Mouse (Mus musculus): ENCODE measurements around the gene Hypk. TPM values are rescaled to one million over a fixed set of nuclear protein-coding genes. Genes with fewer than 3 reads are reported as not detected.

The Hypk gene
- polyA plus RNA-seq (2016; fragmentation: Nextera tagmentation; extraction: Ambion mirVana): 172 and 201 TPM in 2 replicates

DNA sequence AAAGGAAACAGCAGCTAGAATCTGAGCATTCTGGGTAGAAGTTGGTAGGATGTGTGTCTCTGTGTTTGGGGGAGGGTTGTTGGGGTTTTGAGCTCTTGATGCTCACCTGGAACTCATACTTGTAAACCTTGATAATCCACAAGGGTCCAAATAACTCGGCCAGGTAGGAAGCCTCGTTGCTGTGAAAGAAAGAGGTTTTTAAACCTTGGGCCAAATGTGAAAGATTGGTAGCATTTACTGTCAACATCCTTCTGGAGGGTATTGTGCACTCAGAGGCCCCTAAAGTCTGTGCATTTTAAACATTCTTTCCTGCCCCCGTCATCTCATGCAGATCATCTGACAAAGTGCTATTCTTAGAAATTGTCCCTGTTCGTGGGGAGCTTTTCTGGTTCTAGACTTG lies at the start of gene Hypk:
Hypk (plus strand) TSS at position 301 of the 400 bp plus-strand sequence.
- Histone ChIP-seq H3K27me3 (ENCODE audit: low read depth, poor library complexity, severe bottlenecking) (no peaks in the 10 kb centered on the region), H3K9me3 (replicated peaks) (no peaks in the 10 kb centered on the region), H3K4me3 (no peak within 1 kb of the TSS), H3K4me1 (peaks cover 34% of the 10 kb centered on the region), H3K27ac (no peak within 1 kb of the TSS), H3K36me3 (peaks cover 53% of the 10 kb centered on the region)
- 84% methylated on average over 4 of the region's 4 CpGs for WGBS
- DNase-seq (ENCODE audit: low spot score): no peak

DNA sequence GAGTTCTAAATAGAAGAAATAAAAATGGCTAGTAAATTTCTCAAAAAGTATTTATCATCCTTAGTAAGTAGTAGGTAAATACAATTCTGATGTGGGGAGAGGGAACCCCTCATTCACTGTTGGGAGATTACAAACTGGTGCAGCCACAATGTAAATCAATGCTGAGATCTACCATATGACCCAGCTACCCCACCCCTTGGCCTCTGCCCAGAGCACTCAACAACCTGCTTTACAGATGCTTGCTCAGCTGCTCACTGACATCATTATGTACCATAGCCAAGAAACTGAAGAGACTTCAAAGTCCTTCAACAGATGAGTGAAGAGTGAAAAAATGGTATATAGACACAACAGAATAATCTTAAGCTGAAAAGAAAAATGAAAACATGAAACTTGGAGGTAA lies 49.8 kb upstream of the Hypk start:
- no peak for DNase-seq (ENCODE audit: low spot score)
- Histone ChIP-seq H3K4me1 (no peaks in the 10 kb centered on the region), H3K36me3 (no peaks in the 10 kb centered on the region), H3K9me3 (replicated peaks) (no peaks in the 10 kb centered on the region), H3K27ac (no peak overlapping the region), H3K4me3 (no peak overlapping the region), H3K27me3 (ENCODE audit: low read depth, poor library complexity, severe bottlenecking) (no peaks in the 10 kb centered on the region)

- H3K27me3 ChIP-seq (ENCODE audit: low read depth, poor library complexity, severe bottlenecking): no peaks in the 10 kb centered on the region
- peak; percentile 58 for DNase-seq (ENCODE audit: low spot score)
- H3K9me3 ChIP-seq (replicated peaks): no peaks in the 10 kb centered on the region
- 32% methylated on average over 4 of the region's 4 CpGs for WGBS
- no peaks in the 10 kb centered on the region for H3K36me3 ChIP-seq
- no peak overlapping the region for H3K27ac ChIP-seq
- peaks cover 3% of the 10 kb centered on the region for H3K4me1 ChIP-seq
- H3K4me3 ChIP-seq: no peak overlapping the region
Measured at GRCm38 (mm10) chr2:121408160-121408559, 44.9 kb upstream of the Hypk start.

- Histone ChIP-seq H3K4me1 (peaks cover 20% of the 10 kb centered on the region), H3K27me3 (ENCODE audit: low read depth, poor library complexity, severe bottlenecking) (no peaks in the 10 kb centered on the region), H3K4me3 (peak overlapping the region; percentile 88), H3K36me3 (peaks cover 25% of the 10 kb centered on the region), H3K27ac (peak overlapping the region; percentile 98), H3K9me3 (replicated peaks) (no peaks in the 10 kb centered on the region)
- 17% methylated on average over 4 of the region's 4 CpGs for WGBS
- DNase-seq (ENCODE audit: low spot score): no peak
Measured at GRCm38 (mm10) chr2:121412843-121413386, 40.2 kb upstream of the Hypk start.

GRCm38 (mm10) chr2:121413387-121414042 lies 39.6 kb upstream of the Hypk start, which contains the start of the genes Pdia3 and Catsper2:
TSS of gene Pdia3 (plus strand) at chr2:121413775.
TSS of gene Catsper2 (minus strand) at chr2:121413792.
- peak within 1 kb of the TSS; percentile 98 for H3K27ac ChIP-seq
- peaks cover 31% of the 10 kb centered on the region for H3K36me3 ChIP-seq
- under 1% methylated on average over 66 of the region's 68 CpGs for WGBS
- H3K27me3 ChIP-seq (ENCODE audit: low read depth, poor library complexity, severe bottlenecking): no peaks in the 10 kb centered on the region
- peak within 1 kb of the TSS; percentile 88 for H3K4me3 ChIP-seq
- no peaks in the 10 kb centered on the region for H3K9me3 ChIP-seq (replicated peaks)
- DNase-seq (ENCODE audit: low spot score): peak; percentile 98
- peaks cover 20% of the 10 kb centered on the region for H3K4me1 ChIP-seq

GRCm38 (mm10) chr2:121414139-121414685 lies 38.9 kb upstream of the Hypk start:
- WGBS: under 1% methylated on average over 32 of the region's 32 CpGs
- no peaks in the 10 kb centered on the region for H3K9me3 ChIP-seq (replicated peaks)
- H3K27ac ChIP-seq: peak overlapping the region; percentile 98
- H3K27me3 ChIP-seq (ENCODE audit: low read depth, poor library complexity, severe bottlenecking): no peaks in the 10 kb centered on the region
- no peak for DNase-seq (ENCODE audit: low spot score)
- peaks cover 20% of the 10 kb centered on the region for H3K4me1 ChIP-seq
- H3K4me3 ChIP-seq: peak overlapping the region; percentile 88
- peaks cover 38% of the 10 kb centered on the region for H3K36me3 ChIP-seq

DNA sequence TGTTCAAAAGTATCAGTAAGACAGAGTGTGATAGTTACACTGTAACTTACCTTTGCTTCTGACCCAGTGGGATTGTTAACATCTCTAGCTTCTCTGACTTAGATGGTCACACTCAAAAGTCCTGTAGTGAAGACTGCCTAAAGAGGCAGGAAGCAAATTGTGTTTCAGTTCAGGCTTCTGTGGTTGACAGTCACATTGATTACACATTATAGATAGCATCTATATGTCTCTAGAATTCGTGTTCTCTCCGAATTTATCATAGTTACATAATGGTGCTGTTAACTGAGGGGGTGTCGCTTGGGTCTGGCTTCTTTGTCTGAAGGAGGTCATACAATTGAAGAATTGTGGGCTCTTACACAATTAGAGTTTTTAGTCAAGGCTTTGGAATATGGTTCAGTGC lies 38.0 kb upstream of the Hypk start:
- Histone ChIP-seq H3K27me3 (ENCODE audit: low read depth, poor library complexity, severe bottlenecking) (no peaks in the 10 kb centered on the region), H3K27ac (no peak overlapping the region), H3K4me1 (peaks cover 20% of the 10 kb centered on the region), H3K9me3 (replicated peaks) (no peaks in the 10 kb centered on the region), H3K4me3 (peak overlapping the region; percentile 88), H3K36me3 (peaks cover 45% of the 10 kb centered on the region)
- DNase-seq (ENCODE audit: low spot score): no peak
- 77% methylated on average over 3 of the region's 3 CpGs for WGBS

GRCm38 (mm10) chr2:121415591-121415990 lies 37.5 kb upstream of the Hypk start:
- peaks cover 49% of the 10 kb centered on the region for H3K36me3 ChIP-seq
- no peaks in the 10 kb centered on the region for H3K9me3 ChIP-seq (replicated peaks)
- no peak for DNase-seq (ENCODE audit: low spot score)
- H3K27me3 ChIP-seq (ENCODE audit: low read depth, poor library complexity, severe bottlenecking): no peaks in the 10 kb centered on the region
- peaks cover 20% of the 10 kb centered on the region for H3K4me1 ChIP-seq
- WGBS: 92% methylated on average over 3 of the region's 3 CpGs
- peak overlapping the region; percentile 88 for H3K4me3 ChIP-seq
- H3K27ac ChIP-seq: no peak overlapping the region

DNA sequence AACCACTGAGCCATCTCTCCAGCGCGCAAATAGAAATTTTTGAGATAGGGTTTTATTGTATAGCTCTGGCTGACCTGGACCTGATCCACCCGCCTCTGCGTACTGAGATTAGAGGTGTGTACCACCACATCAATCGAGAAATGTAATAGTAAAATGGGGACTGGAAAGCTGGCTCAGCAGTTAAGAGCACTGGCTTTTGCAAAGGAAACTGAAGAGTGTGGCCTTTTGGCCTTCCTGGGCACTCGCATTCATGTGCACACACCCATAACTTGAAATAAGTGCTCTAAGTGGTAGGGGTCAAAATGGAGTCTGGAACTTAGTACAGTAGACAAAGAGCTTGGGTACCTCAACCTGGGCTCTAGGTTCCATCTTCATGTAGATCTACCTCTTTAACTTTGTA lies 36.7 kb upstream of the Hypk start:
- peaks cover 56% of the 10 kb centered on the region for H3K36me3 ChIP-seq
- 93% methylated on average over 6 of the region's 6 CpGs for WGBS

DNA sequence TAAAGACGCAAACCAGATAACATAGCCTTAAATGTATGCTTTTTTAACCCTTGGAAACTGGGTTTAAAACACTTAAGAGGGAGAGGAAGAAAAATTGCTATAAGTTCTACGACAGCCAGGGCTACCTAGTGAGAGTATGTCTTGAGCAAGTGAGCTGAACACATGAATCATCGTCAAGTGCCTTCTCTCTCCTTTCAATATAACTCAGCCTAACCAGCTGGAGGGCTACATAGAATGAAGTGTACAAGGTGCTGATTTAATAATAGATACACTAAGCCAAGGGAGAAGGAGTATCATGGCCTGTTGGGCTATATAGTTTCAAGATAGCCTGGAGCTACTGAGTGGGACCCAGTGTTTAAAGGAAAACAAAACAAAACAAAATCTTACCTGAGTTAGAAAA lies 34.6 kb upstream of the Hypk start:
- no peak overlapping the region for H3K27ac ChIP-seq
- WGBS: 95% methylated on average over 3 of the region's 3 CpGs
- no peak overlapping the region for H3K4me3 ChIP-seq
- DNase-seq (ENCODE audit: low spot score): no peak
- no peaks in the 10 kb centered on the region for H3K9me3 ChIP-seq (replicated peaks)
- H3K36me3 ChIP-seq: peaks cover 78% of the 10 kb centered on the region
- no peaks in the 10 kb centered on the region for H3K27me3 ChIP-seq (ENCODE audit: low read depth, poor library complexity, severe bottlenecking)
- H3K4me1 ChIP-seq: peaks cover 16% of the 10 kb centered on the region

More for the DNA sequence above, 36.7 kb upstream of the Hypk start:
- H3K27me3 ChIP-seq (ENCODE audit: low read depth, poor library complexity, severe bottlenecking): no peaks in the 10 kb centered on the region
- peaks cover 20% of the 10 kb centered on the region for H3K4me1 ChIP-seq
- no peak overlapping the region for H3K27ac ChIP-seq
- DNase-seq (ENCODE audit: low spot score): no peak
- no peaks in the 10 kb centered on the region for H3K9me3 ChIP-seq (replicated peaks)
- peak overlapping the region; percentile 88 for H3K4me3 ChIP-seq

GRCm38 (mm10) chr2:121423166-121423565 lies 29.9 kb upstream of the Hypk start:
- H3K4me1 ChIP-seq: no peaks in the 10 kb centered on the region
- H3K27ac ChIP-seq: no peak overlapping the region
- H3K4me3 ChIP-seq: no peak overlapping the region
- peaks cover 97% of the 10 kb centered on the region for H3K36me3 ChIP-seq
- no peaks in the 10 kb centered on the region for H3K27me3 ChIP-seq (ENCODE audit: low read depth, poor library complexity, severe bottlenecking)
- no peak for DNase-seq (ENCODE audit: low spot score)
- H3K9me3 ChIP-seq (replicated peaks): no peaks in the 10 kb centered on the region
- 95% methylated on average over 2 of the region's 2 CpGs for WGBS

- Histone ChIP-seq H3K27ac (no peak overlapping the region), H3K36me3 (peaks cover 100% of the 10 kb centered on the region), H3K4me1 (no peaks in the 10 kb centered on the region), H3K4me3 (no peak overlapping the region), H3K27me3 (ENCODE audit: low read depth, poor library complexity, severe bottlenecking) (no peaks in the 10 kb centered on the region), H3K9me3 (replicated peaks) (no peaks in the 10 kb centered on the region)
- DNase-seq (ENCODE audit: low spot score): no peak
- 93% methylated on average over 2 of the region's 2 CpGs for WGBS
Measured at GRCm38 (mm10) chr2:121425890-121426289, 27.2 kb upstream of the Hypk start.

DNA sequence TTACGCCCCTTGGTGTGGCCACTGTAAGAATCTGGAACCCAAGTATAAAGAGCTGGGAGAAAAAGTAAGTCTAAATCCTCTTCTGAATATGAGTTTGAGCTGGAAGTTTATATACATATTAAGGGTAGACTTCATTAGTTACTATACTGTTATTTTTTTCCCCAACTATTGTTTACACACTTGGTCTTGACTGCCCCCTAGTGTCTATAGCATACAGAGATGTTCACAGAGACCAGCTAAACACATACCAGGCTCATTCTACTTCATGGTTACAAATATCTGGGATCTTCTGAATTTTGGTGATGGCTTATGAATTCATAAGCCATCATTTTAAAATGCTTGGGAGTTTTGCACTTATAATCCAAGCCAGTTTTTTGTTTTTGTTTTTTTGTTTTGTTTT lies 18.2 kb upstream of the Hypk start:
- 100% methylated on average over 1 of the region's 1 CpGs for WGBS

More for the DNA sequence above, 18.2 kb upstream of the Hypk start:
- H3K36me3 ChIP-seq: peaks cover 98% of the 10 kb centered on the region
- no peak for DNase-seq (ENCODE audit: low spot score)
- H3K4me3 ChIP-seq: no peak overlapping the region
- H3K27me3 ChIP-seq (ENCODE audit: low read depth, poor library complexity, severe bottlenecking): no peaks in the 10 kb centered on the region
- no peaks in the 10 kb centered on the region for H3K9me3 ChIP-seq (replicated peaks)
- H3K4me1 ChIP-seq: no peaks in the 10 kb centered on the region
- H3K27ac ChIP-seq: no peak overlapping the region

Data from limb, embryonic 10.5 days (tissue).